Mouse (Mus musculus): ENCODE results near the gene Tecr. TPM values are rescaled to one million over a fixed set of nuclear protein-coding genes. Genes with fewer than 3 reads are reported as not detected.

Gene Tecr
- polyA plus RNA-seq, 1 experiment from 2014 or later = 468 TPM

DNA sequence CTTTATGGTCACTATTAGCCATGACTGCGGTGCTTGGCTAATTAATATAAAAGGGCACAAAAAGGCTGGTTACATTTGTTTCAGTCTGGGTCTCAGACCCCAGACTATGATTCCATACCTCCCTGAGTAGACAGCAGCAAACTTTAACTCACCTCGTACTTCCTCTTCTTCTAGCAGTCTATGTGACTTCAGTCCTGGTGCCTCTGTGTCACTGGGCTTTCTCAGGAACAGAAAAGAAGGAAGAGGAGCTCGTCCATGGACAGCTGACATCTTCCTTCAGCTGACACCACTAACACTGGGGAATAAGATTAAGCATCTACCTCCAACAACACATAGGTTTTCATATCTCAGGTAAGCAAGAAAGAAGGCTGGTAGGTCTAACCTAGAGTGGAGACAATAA lies 72.0 kb downstream of the Tecr start, which contains the start of gene Olfr370:
TSS of gene Olfr370 (plus strand) at position 45 of the 400 bp plus-strand sequence.
- Histone ChIP-seq H3K4me3 (ENCODE audit: low read depth, low read length) (no peak within 1 kb of the TSS), H3K36me3 (ENCODE audit: control insufficient read depth, insufficient read depth, low read length) (no peaks in the 10 kb centered on the region), H3K27me3 (replicated peaks; ENCODE audit: control insufficient read depth, insufficient read depth, low read length) (no peaks in the 10 kb centered on the region), H3K9me3 (ENCODE audit: control insufficient read depth, low read length) (no peaks in the 10 kb centered on the region), H3K27ac (ENCODE audit: low read depth, low read length) (no peak within 1 kb of the TSS), H3K9ac (ENCODE audit: low read depth, low read length) (no peak within 1 kb of the TSS), H3K4me2 (no peak within 1 kb of the TSS), H3K4me1 (replicated peaks; ENCODE audit: control insufficient read depth, insufficient read depth, low read length) (no peaks in the 10 kb centered on the region)
- DNase-seq (ENCODE audit: low spot score) (no peak), ATAC-seq (replicated peaks; ENCODE audit: low FRiP score) (no peak)
- 62% methylated on average over 3 of the region's 3 CpGs for WGBS

DNA sequence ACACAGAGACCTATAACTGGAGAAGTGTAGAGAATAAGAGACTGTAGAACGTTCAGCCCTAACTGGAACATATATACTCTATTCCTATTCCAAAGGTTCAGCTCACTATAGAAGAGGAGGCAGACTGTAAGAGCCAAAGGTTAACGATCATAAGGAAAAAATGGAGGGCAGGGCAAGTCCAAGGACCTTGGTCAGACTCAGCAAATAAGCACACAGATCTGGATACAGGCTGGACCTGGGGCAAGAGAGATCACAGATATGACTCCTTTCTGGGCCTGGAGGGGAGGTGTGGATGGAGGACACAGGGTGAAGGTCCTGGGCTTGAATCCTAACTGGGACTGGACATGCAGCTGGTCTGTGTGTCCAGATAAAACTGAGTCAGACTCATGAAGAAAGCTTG lies 73.0 kb downstream of the Tecr start:
- H3K36me3 ChIP-seq (ENCODE audit: control insufficient read depth, insufficient read depth, low read length) = no peaks in the 10 kb centered on the region
- no peaks in the 10 kb centered on the region for H3K27me3 ChIP-seq (replicated peaks; ENCODE audit: control insufficient read depth, insufficient read depth, low read length)
- H3K27ac ChIP-seq (ENCODE audit: low read depth, low read length) = no peak overlapping the region
- no peaks in the 10 kb centered on the region for H3K4me1 ChIP-seq (replicated peaks; ENCODE audit: control insufficient read depth, insufficient read depth, low read length)
- ATAC-seq (replicated peaks; ENCODE audit: low FRiP score) (no peak), DNase-seq (ENCODE audit: low spot score) (no peak)
- WGBS = 81% methylated on average over 2 of the region's 2 CpGs
- H3K4me3 ChIP-seq (ENCODE audit: low read depth, low read length) = no peak overlapping the region
- H3K9ac ChIP-seq (ENCODE audit: low read depth, low read length) = no peak overlapping the region
- H3K4me2 ChIP-seq = no peak overlapping the region
- no peaks in the 10 kb centered on the region for H3K9me3 ChIP-seq (ENCODE audit: control insufficient read depth, low read length)

Other genes starting within 250 kb of the Tecr start
- 0.62 and 0.87 TPM in 2 replicates for gene Clgn, start 218.1 kb downstream of the Tecr start, polyA plus RNA-seq (2014; fragmentation: Nextera tagmentation; extraction: Ambion mirVana)
- 83.3 and 91.0 TPM in 2 replicates for gene Scoc, start 149.6 kb downstream of the Tecr start, polyA plus RNA-seq (2014; fragmentation: Nextera tagmentation; extraction: Ambion mirVana)
- not detected in 2 replicates for gene Olfr370, start 72.2 kb downstream of the Tecr start, polyA plus RNA-seq (2014; fragmentation: Nextera tagmentation; extraction: Ambion mirVana)
- gene Ndufb7, start 41.3 kb downstream of the Tecr start, polyA plus RNA-seq (2014; fragmentation: Nextera tagmentation; extraction: Ambion mirVana) = 321 and 354 TPM in 2 replicates
- 75.9 and 77.1 TPM in 2 replicates for gene Dnajb1, start 222 bp upstream of the Tecr start, polyA plus RNA-seq (2014; fragmentation: Nextera tagmentation; extraction: Ambion mirVana)
- 113 and 114 TPM in 2 replicates for gene Gipc1, start 44.7 kb upstream of the Tecr start, polyA plus RNA-seq (2014; fragmentation: Nextera tagmentation; extraction: Ambion mirVana)
- 0.49 and 0.53 TPM in 2 replicates for gene Ptger1, start 58.7 kb upstream of the Tecr start, polyA plus RNA-seq (2014; fragmentation: Nextera tagmentation; extraction: Ambion mirVana)
- gene Pkn1, start 91.2 kb upstream of the Tecr start, polyA plus RNA-seq (2014; fragmentation: Nextera tagmentation; extraction: Ambion mirVana) = 23.3 and 24.3 TPM in 2 replicates
- gene Ddx39, start 107.2 kb upstream of the Tecr start, polyA plus RNA-seq (2014; fragmentation: Nextera tagmentation; extraction: Ambion mirVana) = 375 and 420 TPM in 2 replicates
- 16.8 and 17.2 TPM in 2 replicates for gene Adgre5, start 133.4 kb upstream of the Tecr start, polyA plus RNA-seq (2014; fragmentation: Nextera tagmentation; extraction: Ambion mirVana)

All from liver, embryonic 11.5 days (tissue).